Mouse (Mus musculus): ENCODE measurements around the gene Wsb1.

GRCm38 (mm10) chr11:79196196-79196869 is 58.1 kb downstream of the Wsb1 start:
- no peak for TF ChIP-seq CTCF (conservative IDR thresholded peaks at IDR 0.05; ENCODE audit: low read length)
- TF ChIP-seq NANOG (IDR thresholded peaks at IDR 0.05; ENCODE audit: borderline replicate concordance, low read length) = no peak
